Mouse (Mus musculus) cerebellum, adult (tissue): Measurements from ENCODE around the gene Slc39a13.
"Not testable (repeated sequence)": the region's sequence is repeated elsewhere in the genome, so short reads cannot be mapped to it uniquely, and the experiment has no call there.

ENCODE experiments used
- ATAC-seq: cut with Nextera tagmentation; 2 replicates; pipeline ENCODE4 v1.9.2; 2017; ENCODE audit warnings: mild to moderate bottlenecking, moderate library complexity, mixed read lengths; ENCODE audit not compliant: insufficient number of reproducible peaks, low FRiP score, low TSS enrichment

Slc39a13 gene

DNA sequence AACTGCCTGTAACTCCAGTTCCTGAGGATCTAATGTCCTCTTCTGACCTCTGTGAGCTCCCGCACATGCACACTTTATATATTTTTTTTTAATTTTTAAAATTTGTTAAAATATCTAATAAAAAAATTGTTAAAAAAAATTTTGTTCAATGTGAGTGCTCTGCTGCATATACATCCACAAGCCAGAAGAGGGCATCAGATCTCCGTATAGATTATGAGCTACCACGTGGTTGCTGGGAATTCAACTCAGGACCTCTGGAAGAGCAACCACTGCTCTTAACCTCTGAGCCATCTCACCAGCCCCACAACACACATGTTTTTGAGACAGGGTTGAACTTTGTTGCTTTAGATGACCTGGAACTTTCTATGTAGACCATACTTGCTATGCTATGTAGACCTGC, 37.2 kb downstream of the Slc39a13 start:
- no peak for ATAC-seq

DNA sequence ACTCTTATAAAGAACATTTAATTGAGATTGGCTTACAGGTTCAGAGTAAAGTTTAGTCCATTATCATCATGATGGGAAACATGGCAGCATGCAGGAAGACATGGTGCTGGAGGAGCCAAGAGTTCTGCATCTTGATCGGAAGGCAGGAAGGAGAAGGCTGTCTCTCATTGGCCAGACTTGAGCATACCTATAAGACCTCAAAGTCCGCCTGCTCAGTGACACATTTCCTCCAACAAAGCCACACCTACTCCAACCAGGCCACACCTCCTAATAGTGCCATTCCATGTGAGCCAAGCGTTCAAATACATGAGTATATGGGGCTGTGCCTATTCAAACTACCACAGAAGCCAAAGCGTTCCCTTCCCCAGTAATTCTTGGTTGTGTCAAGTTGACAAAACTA, 39.0 kb downstream of the Slc39a13 start:
- no peak for ATAC-seq

DNA sequence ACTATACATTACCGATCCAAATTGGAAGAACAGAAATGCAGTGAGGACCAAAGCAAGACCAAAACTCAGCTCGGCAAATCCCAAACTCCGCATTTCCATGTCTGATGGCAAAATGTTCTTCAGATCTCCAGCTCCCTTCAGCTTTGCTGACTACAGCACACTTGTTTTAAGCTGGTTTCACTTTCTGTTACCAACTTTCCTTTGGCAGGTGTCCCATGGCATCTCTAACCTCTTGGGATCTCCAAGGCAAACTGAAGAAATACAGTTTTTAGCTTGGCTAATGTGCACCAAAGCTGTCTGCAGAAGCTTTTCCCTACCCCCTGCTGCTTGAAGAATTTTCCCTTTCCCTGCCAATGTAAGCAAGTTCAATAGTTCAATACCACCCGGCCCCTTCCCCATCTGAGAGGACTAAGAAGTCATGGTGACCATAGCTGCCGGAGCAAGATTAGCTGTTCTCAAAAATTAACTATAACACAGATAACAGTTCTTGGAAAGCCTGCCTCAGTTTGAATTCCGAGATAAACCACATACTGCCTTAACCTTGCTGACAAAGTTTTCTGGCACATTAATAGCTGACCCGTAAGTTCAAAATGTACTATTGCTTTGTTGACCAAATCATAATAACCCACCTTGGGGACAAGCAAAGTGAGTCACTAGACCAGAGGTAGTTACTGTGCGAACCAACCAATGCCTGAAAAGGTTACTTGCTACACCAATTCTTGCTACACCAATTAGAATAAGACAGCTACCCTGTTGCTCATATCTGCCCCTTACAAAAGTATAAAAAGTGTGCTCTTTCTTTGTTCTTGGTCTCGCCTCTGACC, 42.6 kb downstream of the Slc39a13 start:
- no peak for ATAC-seq

DNA sequence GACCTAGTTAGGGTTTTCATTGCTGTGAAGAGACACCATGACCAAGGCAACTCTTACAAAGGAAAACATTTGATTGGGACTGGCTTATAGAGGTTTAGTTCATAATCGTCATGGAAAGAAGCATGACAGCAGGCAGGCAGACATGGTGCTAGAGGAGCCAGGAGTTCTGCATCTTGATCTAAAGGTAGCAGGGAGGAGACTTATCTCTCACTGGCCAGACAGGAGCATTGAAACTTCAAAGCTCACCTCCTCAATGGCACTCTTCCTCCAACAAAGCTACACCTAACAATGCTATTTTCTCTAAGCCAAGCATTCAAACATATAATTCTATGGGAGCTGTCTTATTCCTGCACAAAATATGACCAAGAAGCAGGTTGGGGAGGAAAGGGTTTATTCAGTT, 43.7 kb downstream of the Slc39a13 start:
- ATAC-seq: no peak

DNA sequence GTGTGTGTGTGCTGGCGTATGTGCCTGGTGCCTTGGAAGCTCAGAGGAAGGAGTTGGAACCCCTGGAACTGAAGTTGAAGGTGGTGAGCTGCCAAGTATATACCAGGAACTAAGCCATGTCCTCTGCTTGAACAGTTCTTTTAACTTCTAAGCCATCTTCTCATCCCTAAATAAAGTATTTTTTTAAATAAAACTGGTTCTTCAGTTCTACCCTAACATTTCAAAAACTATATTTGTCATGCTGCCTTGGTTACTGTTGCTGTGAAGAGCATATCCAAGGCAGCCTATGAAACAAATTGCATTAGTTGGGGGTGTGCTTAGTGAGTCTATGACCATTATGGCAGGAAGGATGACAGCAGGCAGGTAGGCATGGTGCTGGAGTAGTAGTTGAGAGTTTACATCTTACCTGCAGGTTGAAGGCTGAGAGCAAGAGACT, 45.1 kb downstream of the Slc39a13 start:
- no peak for ATAC-seq

DNA sequence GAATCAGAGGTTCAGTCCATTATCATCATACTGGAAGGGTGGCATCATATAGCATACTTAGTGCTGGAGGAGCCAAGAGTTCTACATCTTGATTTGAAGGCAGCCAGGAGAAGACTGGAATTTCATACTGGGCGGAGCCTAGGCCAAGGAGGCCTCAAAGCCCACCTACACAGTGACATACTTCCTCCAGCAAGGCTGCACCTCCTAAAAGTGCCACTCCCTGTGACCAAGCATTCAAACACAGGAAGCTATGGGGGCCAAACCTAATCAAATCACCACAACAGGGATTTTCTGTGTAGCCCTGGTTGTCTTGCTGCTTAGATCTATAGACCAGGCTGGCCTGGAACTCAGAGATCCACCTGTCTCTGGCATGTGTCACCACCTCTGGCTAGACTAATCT, 46.3 kb downstream of the Slc39a13 start:
- ATAC-seq: no peak

DNA sequence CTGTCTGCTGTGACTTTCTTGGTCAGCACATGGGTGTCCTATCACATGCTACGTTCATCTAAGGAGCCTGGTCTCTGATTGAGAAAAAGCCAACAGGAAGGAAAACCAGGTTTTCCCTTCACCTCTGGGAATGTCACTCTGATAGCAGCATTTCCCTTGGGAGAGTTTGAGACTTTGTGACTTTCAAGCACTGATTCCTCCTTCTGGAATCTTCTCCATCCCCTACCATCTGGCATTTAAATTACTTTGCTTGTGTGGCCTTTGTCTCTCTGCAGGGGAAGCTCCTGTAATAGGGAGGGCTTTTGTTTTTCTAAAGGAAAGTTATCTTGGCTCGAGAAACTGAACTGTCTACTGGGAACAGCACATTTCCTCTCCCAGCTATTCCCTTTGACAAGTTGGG, 47.1 kb downstream of the Slc39a13 start:
- no peak for ATAC-seq

DNA sequence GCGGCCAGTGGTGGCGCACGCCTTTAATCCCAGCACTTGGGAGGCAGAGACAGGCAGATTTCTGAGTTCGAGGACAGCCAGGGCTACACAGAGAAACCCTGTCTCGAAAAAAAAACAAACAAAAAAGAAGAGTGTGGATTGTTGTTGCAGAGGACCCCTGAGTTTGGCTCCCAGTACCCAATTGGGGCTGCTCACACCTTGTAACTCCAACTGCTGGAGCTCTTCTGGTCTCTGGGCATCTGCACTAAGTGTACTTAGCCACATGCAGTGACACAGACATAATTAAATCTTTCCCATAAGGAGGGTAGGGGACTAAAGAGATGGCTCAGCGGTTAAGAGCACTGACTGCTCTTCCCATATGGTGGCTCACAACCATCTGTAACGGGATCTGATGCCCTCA, 48.0 kb downstream of the Slc39a13 start:
- not testable (repeated sequence) for ATAC-seq

DNA sequence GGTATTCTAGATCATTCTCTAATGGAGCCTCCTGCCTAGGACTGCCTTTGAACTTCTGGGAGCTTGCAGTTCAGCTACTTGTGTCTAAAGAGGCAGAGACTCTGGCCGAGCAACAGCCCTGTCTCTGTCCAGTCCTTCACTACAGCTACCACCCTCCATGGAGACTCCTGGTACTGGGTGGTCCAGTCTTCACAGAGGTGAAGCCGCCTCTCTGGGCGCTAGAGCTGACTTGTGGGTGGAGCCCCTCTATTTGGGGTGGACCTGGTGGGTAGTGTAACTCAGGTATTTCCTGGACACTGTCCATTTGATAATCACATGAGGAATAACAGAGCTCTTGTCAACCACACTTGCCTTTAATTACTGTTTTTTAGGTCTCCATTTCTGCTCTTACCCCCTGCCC, 50.3 kb downstream of the Slc39a13 start:
- no peak for ATAC-seq

DNA sequence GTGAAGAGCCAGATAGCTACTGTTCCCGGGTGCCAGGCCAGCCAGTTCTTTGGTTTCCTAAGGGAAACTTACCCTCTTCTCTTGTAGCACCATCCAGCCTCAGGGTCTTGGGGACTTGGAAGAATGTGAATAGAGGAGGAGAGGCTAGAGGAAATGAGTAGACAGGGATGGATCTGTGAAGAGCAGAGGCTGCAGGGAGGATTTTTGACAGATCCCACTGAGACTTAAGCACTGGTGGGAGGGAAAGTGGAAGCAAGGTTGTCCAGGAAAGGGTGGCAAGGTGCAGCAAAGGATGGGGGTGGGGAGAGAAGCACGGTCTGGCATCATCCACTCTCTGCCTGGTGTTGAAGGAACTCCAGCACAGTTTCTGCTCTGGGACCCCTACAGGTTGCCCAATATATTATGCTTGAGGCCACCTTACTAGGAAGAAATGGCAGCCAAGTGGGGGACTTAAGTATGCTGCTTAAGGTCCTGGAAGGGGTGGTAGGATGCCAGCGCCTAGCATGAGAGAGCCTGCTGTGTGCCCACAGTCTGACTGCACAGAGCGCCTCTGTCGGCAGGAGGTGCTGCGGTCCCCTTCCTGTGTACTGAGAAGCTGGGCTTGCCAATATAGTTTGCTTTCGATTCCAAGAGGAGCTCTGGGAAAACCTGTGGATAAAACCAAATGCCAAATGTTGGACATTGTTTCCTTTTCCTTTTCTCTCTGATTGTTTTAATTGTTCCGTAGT, 52.0 kb downstream of the Slc39a13 start:
- ATAC-seq: no peak

DNA sequence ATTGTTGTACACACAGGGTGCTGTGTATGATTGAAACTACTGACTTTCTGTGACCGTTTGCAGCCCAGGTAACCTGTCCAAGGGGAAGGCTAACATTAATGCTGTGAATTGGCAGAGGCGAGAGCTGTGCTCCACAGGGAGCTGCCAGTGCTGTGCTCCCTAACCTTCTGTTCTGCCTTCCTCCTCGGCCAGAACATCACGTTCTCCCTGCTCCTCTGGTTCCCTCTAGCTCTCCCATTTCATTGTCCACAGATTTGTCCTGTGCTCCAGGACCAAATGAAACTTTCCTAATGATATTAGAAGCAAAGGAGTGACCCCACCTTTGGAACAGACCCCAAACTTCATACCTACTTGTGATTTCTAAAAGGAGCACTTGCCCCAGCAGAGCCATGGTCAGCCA, 54.8 kb downstream of the Slc39a13 start:
- ATAC-seq: peak; percentile 81

DNA sequence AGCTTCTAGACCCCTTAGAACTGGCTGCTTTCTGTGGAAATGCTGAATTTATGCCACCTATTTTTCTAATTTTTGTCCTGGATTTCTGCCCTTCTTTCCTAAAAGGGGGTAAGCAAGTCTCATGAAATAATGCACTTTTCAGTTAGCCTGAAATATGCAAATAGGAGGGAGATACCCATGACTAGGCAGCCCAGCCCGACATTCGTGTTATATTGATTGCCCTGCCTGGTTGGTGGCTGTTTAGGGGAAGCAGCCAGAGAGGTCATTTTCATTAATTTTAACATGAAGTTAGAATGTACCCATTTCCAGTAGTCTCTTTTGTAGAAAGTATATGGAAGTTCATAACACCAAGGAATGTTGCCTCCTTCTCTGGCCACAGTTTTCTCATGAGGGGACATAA, 56.3 kb downstream of the Slc39a13 start:
- no peak for ATAC-seq
